ENCODE assay signal across 15 mouse cellular contexts in genomic region chr1:190213175-190213574, GRCm38 (mm10). TPM values are rescaled to one million over a fixed set of nuclear protein-coding genes. Genes with fewer than 3 reads are reported as not detected.
A peak's percentile ranks its signal among the peaks of the same experiment; 100 is the strongest.
DNase-seq lines count a peak whose midpoint lies in the region.
"Had no signal": no experiment of that assay in that cellular context is flagged by ENCODE, and none has a peak within 500 bp of the region (broad histone marks: within the 10 kb centered on the region; RNA-seq: fewer than 3 reads in every experiment).

No protein-coding gene starts in this region.

- intact Hi-C loops in heart, postnatal 25 days (cut with DNase I), result no loop called here

- peak; percentile 43 for DNase-seq in heart, adult 11 months
- no peak for DNase-seq in heart, postnatal 25 days (ENCODE audit: low spot score)
- DNase-seq in brain, adult 2 months (ENCODE audit: low read depth, low spot score), result peak; percentile 75
- peak; percentile 62 for DNase-seq in layer of hippocampus, adult 11-12 months (ENCODE audit: low spot score)
- peak; percentile 32 to 49 for DNase-seq in layer of hippocampus, postnatal 36 days
- no peak for DNase-seq in ovary, postnatal 10 days (ENCODE audit: low spot score)
- no peak for DNase-seq in adrenal gland, postnatal 4 days (ENCODE audit: low spot score in 2 of 2)
- DNase-seq in cerebellum, postnatal 4 days (ENCODE audit: low spot score in 2 of 2), result no peak
- DNase-seq: adrenal gland, postnatal 36 days; B cell, adult 2 months; cerebellum, adult 9-10 months; gastrocnemius, postnatal 25 days; kidney, adult 2 months; kidney, postnatal 14 days; lung, postnatal 4 days had no signal

RNA-seq across cellular contexts. Expression of gene Prox1, which starts 42.7 kb away (rescaled TPM):
- 10 to 100 TPM; 48.8 to 48.9 TPM for total RNA-seq in heart, postnatal 25 days (2021)
- 100 to 1,000 TPM in 1 of 2 experiments, 10 to 100 TPM in 1; 94.4 to 114 TPM for total RNA-seq in layer of hippocampus, postnatal 36 days (2021)
- 10 to 100 TPM; 42.7 to 52.3 TPM for total RNA-seq in adrenal gland, postnatal 4 days (2021)

Comparison
In these comparisons a context has a peak if more than half of its experiments do, and no peak if none do; other contexts are left out.
1. DNase-seq: peak in heart, adult 11 months (single experiment), brain, adult 2 months (single experiment), layer of hippocampus, adult 11-12 months (single experiment) and layer of hippocampus, postnatal 36 days (2 of 2); none in heart, postnatal 25 days (single experiment), ovary, postnatal 10 days (single experiment), adrenal gland, postnatal 4 days (0 of 2) and cerebellum, postnatal 4 days (0 of 2).